Mouse (Mus musculus): ENCODE measurements at regions not wholly inside any gene's neighbourhood (a gene's known extent, or its start where the extent isn't known, plus 50 kb on each side); places are given as distances from the start of the nearest gene placed in this dataset.

DNA sequence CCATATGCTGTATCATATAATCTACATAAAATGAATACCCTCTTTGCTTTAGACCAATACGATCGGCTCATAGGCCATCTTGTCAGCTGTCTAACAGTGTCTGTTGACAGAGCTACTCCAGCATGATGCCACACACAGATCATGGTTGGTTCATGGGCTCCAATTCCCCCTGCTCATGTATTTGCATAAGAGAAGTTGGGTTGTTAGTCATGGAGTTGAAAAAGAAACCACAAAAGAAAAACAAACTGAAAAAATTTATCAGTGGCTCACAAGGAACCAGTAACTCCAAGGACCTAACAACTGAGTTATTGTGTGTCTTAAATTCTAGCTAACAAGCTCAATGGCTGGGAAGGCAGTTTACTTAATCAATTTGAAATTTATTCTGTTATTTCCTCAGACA lies 176.1 kb upstream of the Arhgap18 start:
- TF ChIP-seq POLR2A (IDR thresholded peaks at IDR 0.05; ENCODE audit: insufficient read depth, low read depth, low read length): no peak
- TF ChIP-seq CTCF (IDR thresholded peaks at IDR 0.05): no peak
